ENCODE assay signal across 8 mouse cellular contexts in genomic region chr15:12096447-12096846, GRCm38 (mm10). TPM values are rescaled to one million over a fixed set of nuclear protein-coding genes. Genes with fewer than 3 reads are reported as not detected.
DNase-seq lines count a peak whose midpoint lies in the region.
"Had no signal": no experiment of that assay in that cellular context is flagged by ENCODE, and none has a peak within 500 bp of the region (broad histone marks: within the 10 kb centered on the region; RNA-seq: fewer than 3 reads in every experiment).

No protein-coding gene starts in this region.

- DNase-seq in gastrocnemius, postnatal 25 days: peak; percentile 31
- no peak for DNase-seq in gastrocnemius, adult 8-10 months (ENCODE audit: low spot score in 2 of 2)
- DNase-seq in frontal cortex, adult 2 months (ENCODE audit: extremely low spot score in 1 of 2, low spot score in 1 of 2): peak; percentile 79 to 89
- DNase-seq in layer of hippocampus, postnatal 10 days (ENCODE audit: low spot score in 2 of 2): peak; percentile 63 to 77
- DNase-seq in right cerebral cortex, adult 2 months (ENCODE audit: low spot score in 2 of 2): peak; percentile 79 to 83
- DNase-seq in adrenal gland, postnatal 4 days (ENCODE audit: low spot score in 2 of 2): no peak
- no peak for DNase-seq in thymus, postnatal 10 days (ENCODE audit: low spot score in 2 of 2)
- DNase-seq: kidney, adult 2 months had no signal

RNA-seq across cellular contexts. Expression of gene Zfr, which starts 21.2 kb away (rescaled TPM):
- 10 to 100 TPM; 46.0 to 61.1 TPM for total RNA-seq in gastrocnemius, postnatal 25 days (2021)
- 10 to 100 TPM; 59.0 to 80.1 (median 65.6) TPM for total RNA-seq in gastrocnemius, adult 8-10 months (2022)
- polyA plus RNA-seq in frontal cortex, adult 2 months (2012; rRNA removed): 160 TPM in 2 replicates
- total RNA-seq in layer of hippocampus, postnatal 10 days (2021): 100 to 1,000 TPM; 278 to 285 TPM
- total RNA-seq in adrenal gland, postnatal 4 days (2021): 100 to 1,000 TPM; 180 to 189 TPM

Comparison
In these comparisons a context has a peak if more than half of its experiments do, and no peak if none do; other contexts are left out.
1. DNase-seq: peak in gastrocnemius, postnatal 25 days (single experiment), frontal cortex, adult 2 months (2 of 2), layer of hippocampus, postnatal 10 days (2 of 2) and right cerebral cortex, adult 2 months (2 of 2); none in gastrocnemius, adult 8-10 months (0 of 2), adrenal gland, postnatal 4 days (0 of 2) and thymus, postnatal 10 days (0 of 2).